Mouse (Mus musculus) liver, embryonic 11.5 days (tissue): Measurements from ENCODE around the gene Josd2. TPM values are rescaled to one million over a fixed set of nuclear protein-coding genes. Genes with fewer than 3 reads are reported as not detected.

Source experiments
- ATAC-seq: fragments of 200-750 bp; cut with Nextera tagmentation; replicated peaks from 2 replicates; pipeline ENCODE4 v1.8.0; 2017; ENCODE audit warnings: moderate number of reproducible peaks, mild to moderate bottlenecking, moderate TSS enrichment, moderate library complexity; ENCODE audit not compliant: low FRiP score
- DNase-seq: peaks from one replicate; pipeline ENCODE4 v3.0.0-alpha.2; 2017; ENCODE audit warnings: low spot score
- H3K27ac ChIP-seq: fragments of 300-500 bp; sonication (generic); 2 replicates; pipeline ENCODE4 v1.5.1; 2014; ENCODE audit warnings: mild to moderate bottlenecking, low read depth, low read length, control low read depth
- H3K27me3 ChIP-seq: fragments of 300-500 bp; sonication (generic); replicated peaks from 2 replicates; pipeline ENCODE4 v1.6.1; 2014; ENCODE audit warnings: low read length, mixed read lengths; ENCODE audit not compliant: control insufficient read depth, insufficient read depth
- H3K36me3 ChIP-seq: fragments of 300-500 bp; sonication (generic); 2 replicates; pipeline ENCODE4 v1.6.1; 2014; ENCODE audit warnings: mild to moderate bottlenecking, low read length, moderate library complexity, mixed read lengths; ENCODE audit not compliant: control insufficient read depth, insufficient read depth
- H3K4me1 ChIP-seq: fragments of 300-500 bp; sonication (generic); replicated peaks from 2 replicates; pipeline ENCODE4 v1.6.1; 2014; ENCODE audit warnings: low read length, mixed read lengths; ENCODE audit not compliant: control insufficient read depth, insufficient read depth
- H3K4me2 ChIP-seq: fragments of 300-500 bp; sonication (generic); 2 replicates; pipeline ENCODE4 v1.6.1; 2014; ENCODE audit warnings: mild to moderate bottlenecking, control low read depth, moderate library complexity
- H3K4me3 ChIP-seq: fragments of 300-500 bp; sonication (generic); 2 replicates; pipeline ENCODE4 v1.5.1; 2014; ENCODE audit warnings: low read depth, low read length, control low read depth
- H3K9ac ChIP-seq: fragments of 300-500 bp; sonication (generic); 2 replicates; pipeline ENCODE4 v1.6.1; 2014; ENCODE audit warnings: low read depth, low read length, control low read depth
- H3K9me3 ChIP-seq: fragments of 300-500 bp; sonication (generic); 2 replicates; pipeline ENCODE4 v1.6.1; 2016; ENCODE audit warnings: low read length, inconsistent platforms, mixed read lengths; ENCODE audit not compliant: control insufficient read depth
- WGBS: fragments of 180-500 bp; shearing (Covaris S2); extraction: QIAGEN DNeasy Blood & Tissue Kit; methylation state at CpG from one replicate; pipeline ENCODE4 v1.1.7; 2014; 5-methylcytosine and 5-hydroxymethylcytosine counted together
- polyA plus RNA-seq: library from polyadenylated mRNA; unstranded; fragments of >200 nt; fragmentation: Nextera tagmentation; extraction: Ambion mirVana; gene quantifications from 2 replicates; pipeline ENCODE4 v1.2.1, GENCODE M21; 2014

The Josd2 gene
- polyA plus RNA-seq, 1 experiment from 2014 or later, result 146 TPM

DNA sequence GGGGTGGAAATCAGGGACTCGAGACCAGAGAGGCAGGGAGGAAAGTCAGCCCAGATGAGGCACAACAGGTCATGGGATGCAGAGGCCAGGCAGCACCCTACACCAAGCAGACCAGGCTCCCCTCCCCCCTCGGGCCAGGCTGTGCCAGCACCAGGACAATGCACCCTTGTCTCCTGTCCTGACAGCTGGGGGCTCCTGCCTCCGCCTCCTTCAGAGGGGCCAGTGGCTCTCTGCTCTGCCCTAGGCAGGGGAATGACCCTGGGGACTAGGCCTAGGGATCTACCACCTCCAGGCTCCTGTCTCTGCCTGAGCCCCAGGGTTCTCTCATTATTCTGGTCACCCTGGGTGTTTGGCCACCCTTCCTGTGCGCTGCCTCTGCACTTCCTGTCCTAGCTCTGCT is 6.6 kb downstream of the Josd2 start:
- Histone ChIP-seq H3K27me3 (peaks cover 51% of the 10 kb centered on the region), H3K9ac (peak overlapping the region; percentile 43; the same call in 1 of the 2 replicates), H3K4me3 (no peak overlapping the region), H3K4me1 (peaks cover 32% of the 10 kb centered on the region), H3K36me3 (peaks cover 4% of the 10 kb centered on the region), H3K4me2 (no peak overlapping the region), H3K9me3 (no peaks in the 10 kb centered on the region), H3K27ac (no peak overlapping the region)
- ATAC-seq, result no peak
- 35% methylated on average over 4 of the region's 4 CpGs for WGBS
- DNase-seq, result no peak

DNA sequence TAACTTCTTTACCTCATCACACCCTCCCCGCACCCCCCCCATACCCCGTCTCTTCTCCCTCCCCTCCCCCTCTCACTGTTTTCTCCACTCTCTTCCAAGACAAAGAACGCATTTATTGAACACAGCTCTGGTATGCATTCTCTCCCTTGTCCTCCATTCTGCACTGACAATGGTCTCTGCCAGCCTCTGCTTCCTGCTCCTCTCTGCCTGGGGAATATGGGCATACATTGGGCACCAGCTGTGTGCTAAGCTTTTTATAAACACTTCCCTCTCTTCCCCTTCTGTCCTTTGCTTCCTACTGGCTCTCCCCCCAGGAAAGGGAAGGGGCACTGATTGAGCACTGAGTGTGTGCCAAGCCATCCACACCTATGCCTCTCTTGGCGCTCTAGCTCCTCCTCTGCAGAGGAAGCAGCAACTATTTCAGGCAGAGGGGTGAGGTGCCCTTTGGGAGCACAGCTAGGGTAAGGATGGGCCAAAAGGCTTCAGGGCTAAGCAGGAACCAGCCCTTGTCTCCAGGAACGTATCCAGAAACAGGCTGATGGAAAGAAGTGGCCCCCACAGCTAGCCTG is 7.3 kb downstream of the Josd2 start:
- WGBS, result 34% methylated on average over 5 of the region's 5 CpGs
- ATAC-seq (no peak), DNase-seq (no peak)
- Histone ChIP-seq H3K4me1 (peaks cover 29% of the 10 kb centered on the region), H3K9ac (no peak overlapping the region), H3K9me3 (no peaks in the 10 kb centered on the region), H3K27ac (no peak overlapping the region), H3K4me2 (no peak overlapping the region), H3K27me3 (peaks cover 57% of the 10 kb centered on the region), H3K36me3 (peaks cover 4% of the 10 kb centered on the region), H3K4me3 (no peak overlapping the region)

DNA sequence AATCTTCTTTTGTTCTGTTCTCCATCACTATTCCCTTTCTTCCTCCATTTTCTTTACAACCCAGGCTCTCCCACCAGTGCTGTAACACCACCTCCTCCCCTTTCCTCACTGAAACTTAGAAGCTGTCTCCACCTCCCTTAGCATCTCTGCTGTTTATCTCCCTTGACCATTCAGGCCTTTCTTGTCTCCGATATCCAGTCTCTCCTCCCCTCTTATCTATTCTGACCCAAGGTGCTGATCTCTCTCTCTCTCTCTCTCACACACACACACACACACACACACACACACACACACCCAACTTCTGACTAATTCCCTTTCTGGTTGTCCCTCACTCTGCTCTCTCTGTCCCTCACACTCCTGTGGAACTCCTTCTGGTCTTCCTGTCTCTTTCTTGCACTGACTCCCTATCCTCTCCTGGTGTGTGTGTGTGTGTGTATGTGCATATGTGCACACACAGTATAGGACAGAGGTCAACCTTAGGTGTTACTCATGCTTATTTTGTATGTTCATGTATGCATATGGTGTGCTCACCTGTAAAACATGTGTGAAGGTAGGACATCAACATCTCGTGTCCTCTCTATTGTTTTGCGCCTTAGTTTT is 15.2 kb downstream of the Josd2 start:
- no peak overlapping the region for H3K4me3 ChIP-seq
- DNase-seq (no peak), ATAC-seq (peak; percentile 93)
- 50% methylated on average over 3 of the region's 3 CpGs for WGBS
- H3K27me3 ChIP-seq, result peaks cover 36% of the 10 kb centered on the region
- peak overlapping the region; percentile 56 for H3K4me2 ChIP-seq
- H3K27ac ChIP-seq, result peak overlapping the region; percentile 82
- no peaks in the 10 kb centered on the region for H3K36me3 ChIP-seq
- H3K9me3 ChIP-seq, result no peaks in the 10 kb centered on the region
- peak overlapping the region; percentile 53 for H3K9ac ChIP-seq
- H3K4me1 ChIP-seq, result peaks cover 11% of the 10 kb centered on the region

DNA sequence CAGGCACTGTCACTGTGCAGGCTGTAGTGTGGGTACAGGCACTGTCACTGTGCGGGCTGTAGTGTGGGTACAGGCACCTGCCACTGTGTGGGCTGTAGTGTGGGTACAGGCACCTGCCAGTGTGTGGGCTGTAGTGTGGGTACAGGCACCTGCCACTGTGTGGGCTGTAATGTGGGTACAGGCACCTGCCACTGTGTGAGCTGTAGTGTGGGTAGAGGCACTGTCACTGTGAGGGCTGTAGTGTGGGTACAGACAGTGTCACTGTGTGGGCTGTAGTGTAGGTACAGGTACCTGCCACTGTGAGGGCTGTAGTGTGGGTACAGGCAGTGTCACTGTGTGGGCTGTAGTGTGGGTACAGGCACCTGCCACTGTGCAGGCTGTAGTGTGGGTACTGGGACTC is 16.3 kb downstream of the Josd2 start:
- WGBS, result 75% methylated on average over 1 of the region's 1 CpGs

GRCm38 (mm10) chr7:44484841-44485571 is 17.2 kb downstream of the Josd2 start:
- no peak overlapping the region for H3K4me3 ChIP-seq
- H3K27ac ChIP-seq, result peak overlapping the region; percentile 48
- H3K4me1 ChIP-seq, result peaks cover 11% of the 10 kb centered on the region
- H3K36me3 ChIP-seq, result peaks cover 6% of the 10 kb centered on the region; the same call in 1 of the 2 replicates
- 36% methylated on average over 5 of the region's 5 CpGs for WGBS
- ATAC-seq (peak; percentile 17; the same call in 1 of the 2 replicates), DNase-seq (peak; percentile 78)
- H3K4me2 ChIP-seq, result no peak overlapping the region
- H3K9me3 ChIP-seq, result no peaks in the 10 kb centered on the region
- H3K27me3 ChIP-seq, result peaks cover 18% of the 10 kb centered on the region
- no peak overlapping the region for H3K9ac ChIP-seq

More for the DNA sequence above, 16.3 kb downstream of the Josd2 start:
- H3K4me3 ChIP-seq, result no peak overlapping the region
- H3K9me3 ChIP-seq, result no peaks in the 10 kb centered on the region
- peaks cover 26% of the 10 kb centered on the region for H3K27me3 ChIP-seq
- peak overlapping the region; percentile 48; the same call in 1 of the 2 replicates for H3K27ac ChIP-seq
- H3K4me2 ChIP-seq, result no peak overlapping the region
- peaks cover 11% of the 10 kb centered on the region for H3K4me1 ChIP-seq
- ATAC-seq (no peak), DNase-seq (no peak)
- no peak overlapping the region for H3K9ac ChIP-seq
- H3K36me3 ChIP-seq, result peaks cover 3% of the 10 kb centered on the region; the same call in 1 of the 2 replicates

GRCm38 (mm10) chr7:44485572-44486195 is 17.9 kb downstream of the Josd2 start:
- H3K4me2 ChIP-seq, result no peak overlapping the region
- WGBS, result 69% methylated on average over 6 of the region's 7 CpGs
- no peak overlapping the region for H3K27ac ChIP-seq
- H3K4me1 ChIP-seq, result peaks cover 11% of the 10 kb centered on the region
- H3K27me3 ChIP-seq, result peaks cover 11% of the 10 kb centered on the region
- no peaks in the 10 kb centered on the region for H3K9me3 ChIP-seq
- H3K4me3 ChIP-seq, result no peak overlapping the region
- H3K36me3 ChIP-seq, result peaks cover 11% of the 10 kb centered on the region; the same call in 1 of the 2 replicates
- DNase-seq (no peak), ATAC-seq (no peak)
- H3K9ac ChIP-seq, result no peak overlapping the region

GRCm38 (mm10) chr7:44486927-44487575 is 19.3 kb downstream of the Josd2 start:
- WGBS, result 68% methylated on average over 13 of the region's 13 CpGs
- Histone ChIP-seq H3K9me3 (no peaks in the 10 kb centered on the region), H3K4me1 (peaks cover 11% of the 10 kb centered on the region), H3K27me3 (peaks cover 5% of the 10 kb centered on the region), H3K36me3 (peaks cover 22% of the 10 kb centered on the region), H3K4me3 (no peak overlapping the region), H3K9ac (no peak overlapping the region), H3K4me2 (no peak overlapping the region), H3K27ac (no peak overlapping the region)
- DNase-seq (no peak), ATAC-seq (no peak)

DNA sequence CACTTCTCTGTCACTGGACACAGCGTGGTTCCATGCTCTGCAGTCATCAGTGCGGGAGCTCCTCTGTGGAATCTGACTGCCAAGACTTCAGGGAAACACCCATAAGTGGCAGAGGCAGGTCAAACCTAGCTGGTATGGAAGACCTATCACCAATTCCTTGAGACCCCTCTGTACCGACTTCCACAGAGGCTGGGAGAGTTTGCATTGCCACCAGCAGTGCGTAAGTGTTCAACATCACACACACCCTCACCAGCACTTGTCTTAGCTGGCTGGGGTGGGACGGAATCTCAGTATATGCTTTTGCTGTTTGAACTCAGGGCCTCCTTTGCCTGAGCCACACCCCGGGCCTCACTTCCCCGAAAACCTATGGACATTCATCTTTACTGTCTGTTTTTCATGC is 20.2 kb downstream of the Josd2 start:
- no peak overlapping the region for H3K9ac ChIP-seq
- ATAC-seq, result no peak
- H3K4me1 ChIP-seq, result 0 out of 2 replicates have a peak, but pooled peaks cover 4% of the 10 kb centered on the region
- no peak overlapping the region for H3K4me3 ChIP-seq
- WGBS, result 85% methylated on average over 7 of the region's 7 CpGs
- no peaks in the 10 kb centered on the region for H3K9me3 ChIP-seq
- peaks cover 24% of the 10 kb centered on the region for H3K36me3 ChIP-seq
- H3K27ac ChIP-seq, result no peak overlapping the region
- no peak for DNase-seq
- H3K27me3 ChIP-seq, result no peaks in the 10 kb centered on the region
- H3K4me2 ChIP-seq, result no peak overlapping the region
